Mouse (Mus musculus) lung, postnatal 0 days (tissue): ENCODE results near the gene Ppp1r3c. TPM values are rescaled to one million over a fixed set of nuclear protein-coding genes. Genes with fewer than 3 reads are reported as not detected.

Experiments
- ATAC-seq: fragments of 200-750 bp; cut with Nextera tagmentation; 2 replicates; pipeline ENCODE4 v1.8.0; 2017; ENCODE audit warnings: moderate library complexity
- DNase-seq: peaks from one replicate; pipeline ENCODE4 v3.0.0-alpha.2; 2016; ENCODE audit warnings: low spot score
- H3K27ac ChIP-seq: fragments of 300-500 bp; sonication (generic); 2 replicates; pipeline ENCODE4 v1.5.1; 2014; ENCODE audit warnings: antibody characterized with exemption, mild to moderate bottlenecking, low read length, mixed read lengths
- H3K27me3 ChIP-seq: fragments of 300-500 bp; sonication (generic); replicated peaks from 2 replicates; pipeline ENCODE4 v1.6.1; 2014; ENCODE audit warnings: low read length, mixed read lengths; ENCODE audit not compliant: insufficient read depth
- H3K36me3 ChIP-seq: fragments of 300-500 bp; sonication (generic); 2 replicates; pipeline ENCODE4 v1.6.1; 2014; ENCODE audit warnings: low read length, mixed read lengths; ENCODE audit not compliant: insufficient read depth
- H3K4me1 ChIP-seq: fragments of 300-500 bp; sonication (generic); 2 replicates; pipeline ENCODE4 v1.6.1; 2014; ENCODE audit warnings: antibody characterized with exemption, low read depth, low read length, mixed read lengths; ENCODE audit not compliant: insufficient read depth
- H3K4me2 ChIP-seq: fragments of 300-500 bp; sonication (generic); replicated peaks from 2 replicates; pipeline ENCODE4 v1.6.1; 2014; ENCODE audit warnings: low read depth, mild to moderate bottlenecking, low read length, moderate library complexity, mixed read lengths
- H3K4me3 ChIP-seq: fragments of 300-500 bp; sonication (generic); 2 replicates; pipeline ENCODE4 v1.5.1; 2014; ENCODE audit warnings: low read depth, low read length
- H3K9ac ChIP-seq: fragments of 300-500 bp; sonication (generic); replicated peaks from 2 replicates; pipeline ENCODE4 v1.6.1; 2014; ENCODE audit warnings: low read depth, mild to moderate bottlenecking
- H3K9me3 ChIP-seq: fragments of 300-500 bp; sonication (generic); 2 replicates; pipeline ENCODE4 v1.6.1; 2016; ENCODE audit warnings: low read length, mixed read lengths
- CTCF ChIP-seq: IDR thresholded peaks from 2 replicates; pipeline ENCODE4 v1.5.1; 2016; ENCODE audit warnings: antibody characterized with exemption, mild to moderate bottlenecking
- EP300 ChIP-seq: IDR thresholded peaks from 2 replicates; pipeline ENCODE4 v1.6.1; 2016; ENCODE audit warnings: antibody characterized with exemption, mild to moderate bottlenecking, control low read depth
- WGBS: fragments of 180-500 bp; shearing (Covaris S2); extraction: QIAGEN DNeasy Blood & Tissue Kit; methylation state at CpG from one replicate; pipeline ENCODE4 v1.1.7; 2014; 5-methylcytosine and 5-hydroxymethylcytosine counted together
- polyA plus RNA-seq: library from polyadenylated mRNA; unstranded; fragments of >200 nt; fragmentation: Nextera tagmentation; extraction: Ambion mirVana; gene quantifications from 2 replicates; pipeline ENCODE4 v1.2.1, GENCODE M21; 2015

The Ppp1r3c gene
- polyA plus RNA-seq, 1 experiment from 2014 or later = 39.4 TPM

DNA sequence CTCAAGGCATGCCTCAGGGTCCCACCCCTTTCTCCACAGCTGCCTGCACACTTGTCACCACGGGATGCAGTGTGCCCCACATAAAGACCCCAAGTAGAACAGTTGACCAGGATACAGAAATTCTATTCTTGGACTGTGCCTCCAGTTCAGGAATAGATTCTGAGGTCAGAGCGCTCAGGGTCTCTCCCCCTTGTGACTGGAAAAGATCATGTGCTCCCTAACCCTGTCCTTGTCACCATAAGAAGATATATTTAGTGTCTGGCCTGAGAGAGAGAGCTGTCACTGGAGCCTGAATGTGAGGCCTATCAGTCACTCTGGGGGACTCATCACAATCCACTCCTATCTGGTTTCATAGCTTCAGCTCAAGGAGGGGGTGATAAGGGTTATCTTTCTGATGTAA, 53.9 kb downstream of the Ppp1r3c start:
- DNase-seq (no peak), ATAC-seq (no peak)
- WGBS = 69% methylated on average over 2 of the region's 2 CpGs

More for the DNA sequence above, 53.9 kb downstream of the Ppp1r3c start:
- peaks cover 12% of the 10 kb centered on the region; the same call in 1 of the 2 replicates for H3K4me1 ChIP-seq
- no peak overlapping the region for H3K27ac ChIP-seq
- H3K9me3 ChIP-seq = no peaks in the 10 kb centered on the region
- no peak for TF ChIP-seq CTCF
- no peak for TF ChIP-seq EP300
- H3K36me3 ChIP-seq = no peaks in the 10 kb centered on the region
- no peaks in the 10 kb centered on the region for H3K27me3 ChIP-seq
- H3K4me3 ChIP-seq = no peak overlapping the region
- H3K4me2 ChIP-seq = no peak overlapping the region
- no peak overlapping the region for H3K9ac ChIP-seq

Other genes with a start within 250 kb of the Ppp1r3c start
- gene Hectd2, start 182.0 kb downstream of the Ppp1r3c start, polyA plus RNA-seq = 1.4 and 1.6 TPM in 2 replicates
- gene Tnks2, start 97.6 kb upstream of the Ppp1r3c start, polyA plus RNA-seq = 25.4 and 28.7 TPM in 2 replicates
- 7.6 and 8.2 TPM in 2 replicates for gene Fgfbp3, start 183.0 kb upstream of the Ppp1r3c start, polyA plus RNA-seq
- gene Btaf1, start 189.4 kb upstream of the Ppp1r3c start, polyA plus RNA-seq = 6.4 and 7.2 TPM in 2 replicates